Mouse (Mus musculus): ENCODE measurements around the gene Zfp72. TPM values are rescaled to one million over a fixed set of nuclear protein-coding genes. Genes with fewer than 3 reads are reported as not detected.

The Zfp72 gene
- 0.15 and 0.29 TPM in 2 replicates for polyA plus RNA-seq (2012; rRNA removed)

DNA sequence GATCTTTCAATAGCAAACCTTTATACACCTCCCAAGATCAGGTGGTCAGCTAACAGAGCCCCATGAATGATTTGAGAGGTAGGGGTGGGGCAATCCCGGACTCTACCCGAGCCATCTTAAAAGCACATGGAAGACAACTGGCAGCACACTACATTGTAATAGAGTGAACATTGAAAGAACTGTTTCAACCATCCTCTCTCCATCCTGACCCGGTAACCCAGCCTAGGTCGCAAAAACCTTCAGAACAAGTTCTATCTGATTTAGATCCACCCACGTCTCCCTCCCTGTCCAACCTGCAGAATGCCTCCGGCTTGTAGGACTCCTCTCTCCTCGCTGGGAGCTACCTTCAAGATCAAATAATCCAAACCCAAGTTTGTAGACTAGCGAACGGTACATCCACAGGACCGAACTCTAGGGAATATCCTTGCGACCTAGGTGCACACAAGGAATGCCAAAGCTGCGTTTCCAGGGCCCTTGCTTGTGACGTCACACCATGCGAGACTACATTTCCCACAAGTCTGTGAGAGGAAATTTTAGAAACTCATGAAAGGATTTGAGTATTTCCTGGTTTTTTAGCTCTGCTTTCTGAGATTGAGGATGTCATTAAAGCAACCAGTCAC, at the start of gene Zfp72:
Zfp72 (minus strand) TSS at position 466 of the 620 bp plus-strand sequence.
- 2% methylated on average over 14 of the region's 14 CpGs for WGBS
- DNase-seq (ENCODE audit: low read depth, low spot score) = peak; percentile 57

DNA sequence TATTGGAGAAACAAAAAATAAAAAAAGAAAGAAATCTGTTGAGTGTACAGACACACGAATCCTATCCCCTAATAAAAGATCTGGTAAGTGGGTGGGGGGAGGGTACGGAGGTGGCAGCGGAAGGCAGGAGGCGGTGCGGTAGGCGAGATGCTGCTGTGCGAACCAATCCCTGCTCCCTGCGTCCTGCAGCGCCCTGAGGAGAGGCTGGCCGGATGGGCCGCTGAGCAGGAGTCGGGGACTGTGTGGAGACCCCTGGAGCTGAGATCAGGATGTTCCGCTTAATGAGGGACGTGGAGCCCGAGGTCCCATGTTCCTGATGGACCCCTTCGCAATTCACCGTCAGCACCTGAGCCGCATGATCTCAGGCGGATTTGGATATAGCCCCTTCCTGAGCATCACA, 49.3 kb upstream of the Zfp72 start:
- 34% methylated on average over 19 of the region's 19 CpGs for WGBS
- DNase-seq (ENCODE audit: low read depth, low spot score) = no peak

DNA sequence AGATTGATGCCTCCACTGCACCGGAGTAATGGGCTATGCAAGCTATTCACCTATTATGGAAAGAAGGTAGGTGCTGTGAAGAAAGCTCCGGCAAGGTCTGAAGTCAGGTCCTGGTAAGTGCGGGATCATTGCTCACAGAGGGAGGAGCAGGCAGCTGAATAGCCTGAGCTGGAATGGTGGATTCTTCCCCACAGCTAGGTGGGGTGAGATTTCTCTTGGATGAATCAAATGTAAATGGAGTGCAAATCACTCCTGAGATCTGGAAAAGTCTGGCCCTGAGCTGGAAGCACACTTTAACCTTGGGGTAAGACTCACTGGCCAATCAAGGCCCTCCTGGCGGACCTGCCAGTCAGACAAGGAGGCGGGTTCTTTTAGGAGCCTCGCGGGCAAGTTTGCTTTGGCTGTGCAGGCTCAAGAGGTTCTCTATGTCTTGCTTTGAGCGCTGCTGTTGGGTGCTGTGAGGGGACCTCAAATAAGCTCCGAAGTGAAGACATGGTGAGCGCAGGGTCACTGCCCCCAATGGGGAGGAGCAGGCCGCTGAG, 8.7 kb upstream of the Zfp72 start, which contains the start of gene Ftl1-ps1:
Ftl1-ps1 (plus strand) TSS at position 397 of the 542 bp plus-strand sequence.
- DNase-seq (ENCODE audit: low read depth, low spot score) = no peak
- WGBS = 20% methylated on average over 11 of the region's 11 CpGs

DNA sequence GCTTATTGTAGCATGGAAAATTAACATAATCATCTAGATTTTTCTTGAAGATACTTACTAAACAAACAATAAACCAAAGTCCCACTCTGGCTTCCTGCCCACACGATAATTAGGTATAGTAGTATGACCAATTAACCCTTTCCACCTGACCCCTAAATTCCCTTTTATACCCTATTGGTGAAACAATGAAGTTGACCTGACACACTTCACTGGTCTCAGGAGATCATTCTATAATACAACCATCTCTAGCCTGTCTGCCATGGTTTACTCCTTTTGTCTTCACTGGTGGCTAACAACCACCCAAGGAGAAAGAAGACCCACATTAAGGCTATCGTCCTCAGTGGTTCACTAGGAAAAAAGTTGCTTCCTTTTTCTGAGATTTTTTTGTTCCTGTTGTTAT, 520 bp upstream of the Zfp72 start:
- WGBS = 71% methylated on average over 2 of the region's 2 CpGs
- DNase-seq (ENCODE audit: low read depth, low spot score) = no peak

DNA sequence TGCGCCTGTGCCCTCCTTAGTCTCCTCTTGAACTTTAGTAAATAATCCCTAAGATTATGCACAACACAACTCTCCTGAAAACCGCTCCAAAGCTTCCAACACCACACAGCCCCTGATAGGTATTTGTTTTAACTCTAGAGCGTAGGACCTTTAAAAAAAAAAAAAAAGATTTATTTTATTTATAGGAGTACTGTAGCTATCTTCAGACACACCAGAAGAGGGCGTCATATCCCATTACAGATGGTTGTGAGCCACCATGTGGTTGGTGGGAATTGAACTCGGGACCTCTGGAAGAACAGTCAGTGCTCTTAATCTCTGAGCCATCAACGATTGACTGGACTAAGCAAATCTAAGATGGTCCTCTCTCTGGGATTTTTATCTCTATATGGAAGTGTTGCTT, 906 bp downstream of the Zfp72 start:
- WGBS = 58% methylated on average over 6 of the region's 6 CpGs
- DNase-seq (ENCODE audit: low read depth, low spot score) = no peak

DNA sequence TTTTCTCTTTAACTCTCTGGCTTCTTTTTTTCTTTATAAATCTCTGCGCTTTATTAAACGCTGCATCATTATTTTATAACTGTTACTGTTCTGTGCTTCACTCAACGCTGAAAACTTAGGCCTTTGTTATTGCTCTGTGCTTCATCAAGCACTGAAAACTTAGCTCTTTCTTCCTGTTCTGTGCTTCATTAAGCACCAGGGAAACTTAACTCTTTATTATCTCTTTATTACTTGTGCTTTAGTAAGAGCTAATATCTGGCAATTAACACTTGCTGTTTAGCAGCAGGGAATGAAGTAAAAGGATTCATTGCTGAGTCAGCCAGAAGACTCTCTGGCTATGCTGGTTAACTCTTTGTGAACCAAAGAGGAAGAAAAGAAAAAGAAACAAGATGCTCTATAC, 8.3 kb downstream of the Zfp72 start:
- DNase-seq (ENCODE audit: low read depth, low spot score) = no peak
- 69% methylated on average over 3 of the region's 3 CpGs for WGBS

DNA sequence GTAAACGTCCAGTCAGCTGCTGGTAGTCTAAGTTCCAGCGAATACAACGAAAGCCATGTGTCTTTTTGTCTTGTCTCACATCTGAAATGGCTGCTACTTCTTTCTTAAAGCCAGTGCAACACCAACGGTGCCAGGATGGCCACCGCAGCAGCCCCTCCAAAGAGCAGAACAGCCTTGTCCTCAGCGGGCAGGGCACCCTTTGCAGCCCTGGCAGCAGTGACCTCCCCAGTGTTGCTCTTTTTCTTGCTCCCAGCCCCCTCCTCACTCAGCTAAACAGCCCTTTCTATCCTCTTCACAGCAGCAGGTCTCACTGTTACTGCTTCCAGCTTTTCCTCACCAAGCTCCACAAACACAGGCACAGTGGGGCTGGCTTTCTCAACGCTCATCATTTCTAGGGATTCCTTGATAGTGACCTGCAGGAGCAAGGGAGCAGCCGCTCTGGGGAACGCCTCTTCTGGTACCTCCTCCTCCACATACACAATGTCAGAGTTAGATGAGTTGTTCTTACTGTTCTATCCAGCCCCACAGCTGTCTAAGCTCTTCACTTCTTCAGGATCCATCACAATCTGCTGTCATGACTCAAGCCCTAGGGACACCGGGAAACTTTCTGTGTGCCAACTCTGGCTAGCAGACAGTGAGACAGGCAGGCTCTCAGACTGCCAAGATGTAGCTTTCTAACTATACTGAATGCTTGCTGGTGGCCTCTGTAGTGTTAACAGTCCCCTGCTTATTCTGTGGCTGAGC, 8.9 kb downstream of the Zfp72 start:
- DNase-seq (ENCODE audit: low read depth, low spot score) = no peak
- WGBS = 69% methylated on average over 10 of the region's 10 CpGs

DNA sequence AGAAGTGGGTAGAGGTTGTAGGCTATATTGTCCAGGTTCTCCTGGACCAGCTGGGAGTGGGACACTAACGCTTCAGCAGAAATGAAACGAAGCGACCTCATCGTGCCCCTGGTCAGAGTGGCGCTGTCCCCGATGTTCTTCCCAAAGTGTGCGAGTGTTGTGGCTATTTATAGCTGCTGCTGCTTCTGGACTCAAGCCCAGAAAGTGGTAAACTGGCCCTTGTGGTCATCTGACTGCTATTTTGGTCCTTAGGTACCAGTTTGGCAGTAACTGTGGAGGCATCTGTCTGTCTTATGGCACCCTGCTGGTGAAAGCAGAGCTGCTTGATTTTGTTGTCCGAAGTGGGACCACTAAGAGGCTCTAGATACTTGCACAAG, 26.8 kb downstream of the Zfp72 start, which contains the start of gene Lrrc14b:
Lrrc14b (minus strand) TSS at position 147 of the 377 bp plus-strand sequence.
- DNase-seq (ENCODE audit: low read depth, low spot score) = no peak
- 58% methylated on average over 8 of the region's 8 CpGs for WGBS

DNA sequence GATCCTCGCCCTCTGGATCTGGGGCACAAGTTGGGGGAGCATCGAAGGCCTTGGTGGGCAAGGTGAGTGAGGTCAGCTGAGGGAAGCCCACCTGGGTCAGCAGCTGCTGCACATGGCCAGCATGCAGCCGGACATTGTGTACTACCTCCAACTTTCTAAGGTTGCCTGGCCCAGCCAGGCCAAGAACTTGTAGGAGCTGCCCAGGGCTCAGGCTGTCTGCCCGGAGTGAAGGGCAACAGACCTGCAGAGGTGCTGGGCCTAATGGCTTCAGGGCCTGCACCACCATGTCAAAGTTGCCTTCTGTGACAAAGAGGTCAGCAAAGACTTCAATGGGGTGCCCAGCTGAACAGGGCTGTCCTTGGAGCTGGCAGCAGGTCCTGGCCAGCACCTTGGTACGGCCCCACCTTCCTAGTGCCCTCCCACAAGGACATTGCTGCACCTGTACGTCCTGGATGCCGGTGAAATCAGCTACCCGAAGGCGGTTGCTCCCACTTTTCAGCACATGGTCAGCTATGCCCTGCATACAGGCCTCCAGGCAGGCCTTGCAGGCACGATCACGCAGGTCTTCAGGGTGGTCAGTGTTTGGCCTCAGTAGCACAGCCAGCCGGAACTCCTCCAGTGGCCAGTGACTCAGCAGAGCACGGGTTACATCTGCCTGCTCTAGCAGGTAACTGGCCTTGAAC, 27.3 kb downstream of the Zfp72 start:
- DNase-seq (ENCODE audit: low read depth, low spot score) = no peak
- WGBS = 75% methylated on average over 13 of the region's 13 CpGs

DNA sequence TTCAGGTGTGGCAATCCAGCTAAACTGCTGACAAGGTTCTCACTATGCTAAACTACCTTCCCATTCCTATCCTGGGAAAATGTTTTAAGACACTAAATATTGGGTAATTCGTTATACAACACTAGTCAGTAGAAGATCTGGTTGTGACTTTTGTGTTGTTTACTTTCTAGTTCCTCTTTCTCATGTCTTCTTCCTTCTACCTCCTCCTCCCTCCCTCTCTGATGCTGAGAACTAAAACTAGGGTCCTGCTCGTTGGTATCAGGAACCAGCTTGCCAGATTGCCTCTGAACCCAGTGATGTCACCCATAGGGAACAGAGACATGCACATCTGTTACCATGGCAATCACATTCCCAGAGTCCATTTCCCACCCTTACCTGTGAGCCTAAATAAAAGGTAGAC, 28.4 kb downstream of the Zfp72 start:
- no peak for DNase-seq (ENCODE audit: low read depth, low spot score)
- WGBS = 58% methylated on average over 2 of the region's 2 CpGs

DNA sequence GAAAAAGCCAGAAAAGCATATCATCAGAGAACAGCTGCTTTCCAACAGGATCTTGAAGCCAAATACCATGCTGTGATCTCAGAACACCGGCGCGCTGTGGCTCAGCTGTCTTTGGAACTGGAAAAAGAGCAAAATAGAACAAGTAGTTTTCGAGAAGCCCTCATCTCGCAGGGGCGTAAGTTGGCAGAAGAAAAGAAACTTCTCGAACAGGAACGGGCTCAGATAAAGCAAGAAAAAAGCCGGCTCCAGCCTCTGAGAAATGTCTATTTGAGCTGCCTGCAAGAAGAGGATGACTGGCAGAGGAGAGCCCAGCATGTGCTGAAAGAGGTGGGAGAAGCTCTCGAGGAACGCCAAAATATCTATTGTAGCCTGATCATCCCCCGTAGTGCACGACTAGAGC, 34.1 kb downstream of the Zfp72 start:
- 96% methylated on average over 13 of the region's 13 CpGs for whole genome bisulfite sequencing
- no peak for DNase-seq (ENCODE audit: low read depth, low spot score)

DNA sequence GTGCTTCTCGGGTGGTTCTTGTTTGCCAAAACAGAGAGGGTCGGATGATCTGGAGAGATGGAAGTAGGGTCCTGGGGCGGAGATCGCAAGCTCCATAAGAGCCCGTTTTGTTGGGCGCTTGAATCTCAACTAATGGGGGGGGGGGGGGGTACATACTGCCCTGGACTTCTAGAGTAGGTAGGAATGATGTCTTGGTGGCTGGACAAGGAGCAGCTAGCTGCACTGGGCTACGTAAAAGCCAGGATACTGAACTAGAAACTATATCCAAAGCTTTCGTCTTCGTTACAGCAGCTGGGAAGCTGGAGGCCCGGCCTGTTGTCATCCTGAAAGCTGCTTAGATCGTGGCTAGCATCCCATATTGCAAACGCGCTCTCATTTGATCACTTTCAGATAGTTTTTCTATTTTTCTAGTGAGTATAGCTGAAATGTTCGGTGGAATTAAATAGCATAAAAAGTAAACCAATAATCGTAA, 40.2 kb downstream of the Zfp72 start:
- DNase-seq (ENCODE audit: low read depth, low spot score) = peak; percentile 19
- WGBS = 1% methylated on average over 15 of the region's 15 CpGs

DNA sequence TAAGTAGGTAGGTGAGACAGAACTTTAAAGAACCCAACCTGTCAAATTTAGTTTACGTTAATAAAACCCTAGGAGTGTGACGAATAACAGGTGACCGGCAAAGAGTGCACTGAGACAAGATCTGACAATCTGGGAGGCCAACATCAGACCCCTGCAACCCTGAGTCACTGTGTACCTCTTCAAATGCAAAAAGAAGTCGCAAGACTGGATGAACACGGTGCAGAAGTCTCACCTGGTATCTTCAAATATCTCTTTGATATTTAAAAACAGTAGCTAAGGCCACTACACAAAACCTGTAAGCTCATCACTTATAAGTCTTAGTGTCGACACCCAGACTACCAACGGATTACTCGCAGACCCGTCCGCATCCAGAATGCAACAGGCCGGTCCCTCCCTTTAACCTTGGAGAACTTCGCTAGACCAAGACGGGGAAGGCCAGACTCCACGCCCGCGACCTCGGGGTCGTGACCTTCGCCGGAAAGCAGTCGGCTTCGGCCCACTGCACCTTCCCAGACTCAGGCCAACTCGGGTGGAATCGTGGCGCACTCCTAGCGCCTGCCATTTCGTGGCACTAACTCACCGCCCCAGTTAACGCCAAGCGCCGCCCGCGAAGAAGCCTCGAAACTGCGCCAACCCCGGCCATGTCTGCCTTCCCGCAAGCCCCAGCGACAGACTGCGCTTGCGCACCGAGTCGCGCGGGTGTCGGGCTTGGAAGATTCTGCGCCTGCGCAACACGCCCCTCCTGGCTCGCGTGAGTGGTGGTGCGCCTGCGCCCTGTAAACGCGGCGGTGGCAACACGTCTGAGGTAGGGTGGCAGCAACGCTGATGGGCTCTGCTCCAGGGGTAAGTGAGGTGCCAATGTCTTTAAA, 40.8 kb downstream of the Zfp72 start, which contains the start of the genes Sdha and Ccdc127:
Sdha (minus strand) TSS at position 715 of the 869 bp plus-strand sequence.
Ccdc127 (plus strand) TSS at position 744 of the 869 bp plus-strand sequence.
- WGBS = under 1% methylated on average over 57 of the region's 57 CpGs
- DNase-seq (ENCODE audit: low read depth, low spot score) = peak; percentile 78

DNA sequence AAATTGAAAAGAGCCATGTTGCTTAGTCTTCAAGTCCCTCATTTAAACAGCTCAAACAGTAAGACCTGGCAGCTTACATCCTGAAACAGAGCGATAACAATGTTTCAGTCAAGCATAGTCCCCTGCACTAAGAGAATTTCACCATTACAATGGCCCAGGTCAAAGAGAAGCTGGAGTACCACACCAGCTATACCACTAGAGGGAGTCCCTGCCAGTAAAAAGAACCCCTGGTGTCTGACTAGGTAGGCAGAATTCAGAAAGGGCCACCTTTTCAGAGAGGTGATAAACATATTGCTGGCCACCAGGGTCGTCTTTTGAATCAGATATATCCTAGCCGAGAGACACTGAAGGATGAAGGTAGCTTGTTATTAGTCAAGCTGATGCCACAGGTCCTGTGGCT, 49.6 kb downstream of the Zfp72 start:
- 41% methylated on average over 3 of the region's 3 CpGs for WGBS
- DNase-seq (ENCODE audit: low read depth, low spot score) = no peak

DNA sequence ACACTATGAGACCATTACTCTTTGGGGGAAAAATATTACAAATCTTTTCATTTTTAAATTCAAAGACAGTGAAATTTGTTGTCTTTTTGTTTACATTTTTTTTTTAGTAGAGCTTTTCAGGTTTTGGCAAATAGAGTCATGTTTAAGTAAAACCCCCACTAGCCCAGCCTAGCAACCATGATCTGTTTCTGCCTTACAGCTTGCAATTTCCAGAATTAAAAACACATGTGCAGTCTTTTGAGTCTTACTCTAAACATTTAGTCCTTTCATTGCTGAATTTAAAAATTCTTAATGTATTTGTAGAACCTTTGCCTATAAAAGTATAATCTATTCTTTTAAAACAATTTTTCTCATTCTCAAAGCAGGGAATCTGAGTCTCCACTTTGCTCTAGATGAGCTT, 61.3 kb downstream of the Zfp72 start:
- no peak for DNase-seq (ENCODE audit: low read depth, low spot score)

Data from large intestine, adult 2 months (tissue).